Mouse (Mus musculus) ES-E14 (cell line): ENCODE data around the gene Fuz.

Source experiments
- CHD2 ChIP-seq: IDR thresholded peaks from 2 replicates; pipeline ENCODE4 v1.6.1; 2014; ENCODE audit warnings: mild to moderate bottlenecking, low read depth, low read length, inconsistent platforms
- HCFC1 ChIP-seq: IDR thresholded peaks from 2 replicates; pipeline ENCODE4 v1.6.1; 2012; ENCODE audit warnings: low read length, inconsistent platforms, borderline replicate concordance; ENCODE audit not compliant: insufficient read depth
- MAFK ChIP-seq: IDR thresholded peaks from 2 replicates; pipeline ENCODE4 v1.6.1; 2014; ENCODE audit warnings: mild to moderate bottlenecking, low read depth, low read length, inconsistent platforms; ENCODE audit not compliant: insufficient read depth
- ZC3H11A ChIP-seq: IDR thresholded peaks from 2 replicates; pipeline ENCODE4 v1.6.1; 2012; ENCODE audit warnings: low read depth, mild to moderate bottlenecking, inconsistent platforms, low read length, borderline replicate concordance
- ZNF384 ChIP-seq: IDR thresholded peaks from 2 replicates; pipeline ENCODE4 v1.6.1; 2012; ENCODE audit warnings: low read depth, low read length, inconsistent platforms

DNA sequence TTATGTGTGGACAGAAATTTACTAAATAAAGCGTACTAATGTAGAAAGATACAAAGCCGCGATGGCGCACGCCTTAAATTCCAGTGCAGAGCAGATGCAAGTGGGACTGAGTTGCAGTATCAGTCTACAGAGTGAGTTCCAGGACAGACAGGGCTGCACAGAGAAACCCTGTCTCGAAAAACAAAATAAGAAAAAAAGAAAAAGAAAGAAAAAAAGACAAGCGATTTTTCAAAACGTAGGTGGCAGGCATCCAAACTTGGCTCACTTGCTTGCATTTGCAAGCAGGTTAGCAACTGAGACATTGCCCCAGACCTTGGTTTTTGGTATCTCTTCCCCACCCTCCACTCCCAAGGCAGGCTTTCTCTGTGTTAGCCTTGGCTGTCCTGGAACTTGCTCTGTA is 2.7 kb upstream of the Fuz start:
- TF ChIP-seq ZNF384 (no peak), MAFK (no peak), HCFC1 (no peak), CHD2 (no peak), ZC3H11A (no peak)
